Mouse (Mus musculus) testis, adult 2 months (tissue): ENCODE results near the gene Kcnc3.

ENCODE experiments used
- CTCF ChIP-seq: fragments of 200-500 bp; IDR thresholded peaks from 2 replicates; pipeline ENCODE4 v1.5.1; 2012; ENCODE audit warnings: low read depth, mild to moderate bottlenecking, inconsistent platforms, low read length, moderate library complexity; ENCODE audit not compliant: control insufficient read depth, insufficient read depth, insufficient replicate concordance
- POLR2A ChIP-seq: fragments of 200-500 bp; IDR thresholded peaks from 2 replicates; pipeline ENCODE4 v1.6.1; 2012; ENCODE audit warnings: low read depth, mild to moderate bottlenecking, inconsistent platforms, low read length, moderate library complexity; ENCODE audit not compliant: control insufficient read depth

- TF ChIP-seq CTCF (no peak), POLR2A (no peak)
These were observed 34.0 kb downstream of the Kcnc3 start for GRCm38 (mm10) chr7:44624543-44624826.
